ENCODE assay signal across 9 mouse cellular contexts in genomic region chrX:160935541-160935940, GRCm38 (mm10). TPM values are rescaled to one million over a fixed set of nuclear protein-coding genes. Genes with fewer than 3 reads are reported as not detected.
DNase-seq lines count a peak whose midpoint lies in the region; ATAC-seq and TF ChIP-seq lines count a peak whose summit lies in the region.
"Had no signal": no experiment of that assay in that cellular context is flagged by ENCODE, and none has a peak within 500 bp of the region (broad histone marks: within the 10 kb centered on the region; RNA-seq: fewer than 3 reads in every experiment).

No protein-coding gene starts in this region.

- H3K4me1 ChIP-seq in intestine, postnatal 0 days (replicated peaks; ENCODE audit: control insufficient read depth, insufficient read depth, low read length), result no peaks in the 10 kb centered on the region
- H3K4me1 ChIP-seq in intestine, embryonic 16.5 days (ENCODE audit: control insufficient read depth, insufficient read depth, low read length), result no peaks in the 10 kb centered on the region
- H3K4me1 ChIP-seq in ES-E14 (ENCODE audit: control insufficient read depth in 2 of 2, insufficient read depth in 2 of 2, low read length in 2 of 2, poor library complexity in 1 of 2), result no peaks in the 10 kb centered on the region
- no peaks in the 10 kb centered on the region for H3K4me1 ChIP-seq in lung, postnatal 0 days (ENCODE audit: insufficient read depth, low read depth, low read length)
- H3K4me1 ChIP-seq in hindbrain, embryonic 10.5 days (replicated peaks), result no peaks in the 10 kb centered on the region
- H3K4me1 ChIP-seq: forebrain, embryonic 12.5 days had no signal

- H3K27ac ChIP-seq in intestine, postnatal 0 days (ENCODE audit: low read depth, low read length), result no peak overlapping the region
- no peak overlapping the region for H3K27ac ChIP-seq in intestine, embryonic 16.5 days (ENCODE audit: low read length)
- H3K27ac ChIP-seq in ES-E14 (ENCODE audit: insufficient read depth, low read depth, low read length, poor library complexity, severe bottlenecking), result no peak overlapping the region
- H3K27ac ChIP-seq in lung, postnatal 0 days (ENCODE audit: low read length), result no peak overlapping the region
- H3K27ac ChIP-seq in hindbrain, embryonic 10.5 days, result no peak overlapping the region
- H3K27ac ChIP-seq: forebrain, embryonic 12.5 days had no signal

- no peak overlapping the region for H3K4me2 ChIP-seq in intestine, postnatal 0 days (replicated peaks; ENCODE audit: low read depth)
- no peak overlapping the region for H3K4me2 ChIP-seq in intestine, embryonic 16.5 days (ENCODE audit: low read depth, low read length)
- no peak overlapping the region for H3K4me2 ChIP-seq in lung, postnatal 0 days (replicated peaks; ENCODE audit: low read depth, low read length)
- H3K4me2 ChIP-seq: forebrain, embryonic 12.5 days had no signal

- TF ChIP-seq CTCF in intestine, postnatal 0 days (IDR thresholded peaks at IDR 0.05; ENCODE audit: low read depth), result peak; percentile 55
- TF ChIP-seq CTCF in lung, postnatal 0 days (IDR thresholded peaks at IDR 0.05), result peak; percentile 58

- no peak for TF ChIP-seq EP300 in lung, postnatal 0 days (IDR thresholded peaks at IDR 0.05)

- WGBS in intestine, postnatal 0 days, result 65% methylated on average over 1 of the region's 1 CpGs
- WGBS in intestine, embryonic 16.5 days, result 55% methylated on average over 1 of the region's 1 CpGs
- 71% methylated on average over 1 of the region's 1 CpGs for WGBS in lung, postnatal 0 days
- WGBS in hindbrain, embryonic 10.5 days, result 68% methylated on average over 1 of the region's 1 CpGs

- no peak overlapping the region for H3K4me3 ChIP-seq in intestine, postnatal 0 days (ENCODE audit: low read depth, low read length)
- no peak overlapping the region for H3K4me3 ChIP-seq in intestine, embryonic 16.5 days (ENCODE audit: low read length)
- H3K4me3 ChIP-seq in ES-E14 (ENCODE audit: insufficient read depth in 1 of 2, low read depth in 1 of 2, low read length in 2 of 2, poor library complexity in 1 of 2, severe bottlenecking in 1 of 2), result no peak overlapping the region
- H3K4me3 ChIP-seq in lung, postnatal 0 days (ENCODE audit: low read depth, low read length), result no peak overlapping the region
- no peak overlapping the region for H3K4me3 ChIP-seq in hindbrain, embryonic 10.5 days
- H3K4me3 ChIP-seq: forebrain, embryonic 12.5 days had no signal

- H3K9me3 ChIP-seq in intestine, postnatal 0 days (ENCODE audit: control insufficient read depth), result no peaks in the 10 kb centered on the region
- peaks cover 2% of the 10 kb centered on the region; the same call in 1 of the 2 replicates for H3K9me3 ChIP-seq in intestine, embryonic 16.5 days (ENCODE audit: control insufficient read depth, low read length)
- H3K9me3 ChIP-seq in ES-E14 (ENCODE audit: control insufficient read depth, insufficient read depth, low read depth, low read length), result no peaks in the 10 kb centered on the region
- no peaks in the 10 kb centered on the region for H3K9me3 ChIP-seq in lung, postnatal 0 days (ENCODE audit: low read length)
- H3K9me3 ChIP-seq in hindbrain, embryonic 10.5 days, result no peaks in the 10 kb centered on the region
- H3K9me3 ChIP-seq: forebrain, embryonic 12.5 days had no signal

- H3K36me3 ChIP-seq in intestine, postnatal 0 days (ENCODE audit: control insufficient read depth, insufficient read depth), result no peaks in the 10 kb centered on the region
- H3K36me3 ChIP-seq in intestine, embryonic 16.5 days (ENCODE audit: control insufficient read depth, insufficient read depth, low read length), result no peaks in the 10 kb centered on the region
- no peaks in the 10 kb centered on the region for H3K36me3 ChIP-seq in ES-E14 (ENCODE audit: control insufficient read depth, insufficient read depth, low read length, poor library complexity, severe bottlenecking)
- no peaks in the 10 kb centered on the region for H3K36me3 ChIP-seq in lung, postnatal 0 days (ENCODE audit: insufficient read depth, low read length)
- no peaks in the 10 kb centered on the region for H3K36me3 ChIP-seq in hindbrain, embryonic 10.5 days
- H3K36me3 ChIP-seq: forebrain, embryonic 12.5 days had no signal

- H3K9ac ChIP-seq in intestine, postnatal 0 days (ENCODE audit: low read depth, low read length), result no peak overlapping the region
- no peak overlapping the region for H3K9ac ChIP-seq in intestine, embryonic 16.5 days (ENCODE audit: low read depth, low read length)
- H3K9ac ChIP-seq in ES-E14 (ENCODE audit: insufficient read depth, low read depth, low read length, poor library complexity, severe bottlenecking), result no peak overlapping the region
- no peak overlapping the region for H3K9ac ChIP-seq in lung, postnatal 0 days (replicated peaks; ENCODE audit: low read depth)
- H3K9ac ChIP-seq: forebrain, embryonic 12.5 days had no signal

- ATAC-seq in intestine, postnatal 0 days, result no peak
- ATAC-seq in intestine, embryonic 16.5 days, result no peak
- no peak for ATAC-seq in lung, postnatal 0 days

- H3K27me3 ChIP-seq in intestine, postnatal 0 days (replicated peaks; ENCODE audit: control insufficient read depth, insufficient read depth, low read length), result no peaks in the 10 kb centered on the region
- no peaks in the 10 kb centered on the region for H3K27me3 ChIP-seq in intestine, embryonic 16.5 days (replicated peaks; ENCODE audit: control insufficient read depth, insufficient read depth, low read length)
- H3K27me3 ChIP-seq in lung, postnatal 0 days (replicated peaks; ENCODE audit: insufficient read depth, low read length), result no peaks in the 10 kb centered on the region
- H3K27me3 ChIP-seq in hindbrain, embryonic 10.5 days (ENCODE audit: insufficient read depth, poor library complexity, severe bottlenecking), result peaks cover 50% of the 10 kb centered on the region

- DNase-seq in ES-E14 (ENCODE audit: low read depth, low spot score), result peak; percentile 6
- DNase-seq in cerebellum, adult 11-12 months, result peak; percentile 46
- DNase-seq in lung, postnatal 0 days (ENCODE audit: low spot score), result peak; percentile 6
- no peak for DNase-seq in frontal cortex, postnatal 14 days (ENCODE audit: low spot score in 2 of 2)
- DNase-seq in hindbrain, embryonic 10.5 days (ENCODE audit: low spot score), result no peak
- DNase-seq in MN1 (ENCODE audit: low spot score), result no peak

- in situ Hi-C loops in ES-E14 (cut with MboI; ENCODE audit: low sequenced_read_pairs in 2 of 2, unreplicated experiment in 2 of 2), result no loop called here

TF ChIP-seq in ES-E14, 5 proteins besides CTCF, POLR2A, EP300 and RAD21:
- TF ChIP-seq ZNF384 (IDR thresholded peaks at IDR 0.05; ENCODE audit: low read depth, low read length) (no peak), MAFK (IDR thresholded peaks at IDR 0.05; ENCODE audit: insufficient read depth, low read depth, low read length) (no peak), ZC3H11A (IDR thresholded peaks at IDR 0.05; ENCODE audit: borderline replicate concordance, low read depth, low read length) (no peak), CHD2 (IDR thresholded peaks at IDR 0.05; ENCODE audit: low read depth, low read length) (no peak), HCFC1 (IDR thresholded peaks at IDR 0.05; ENCODE audit: borderline replicate concordance, insufficient read depth, low read length) (no peak)

RNA-seq across cellular contexts. Expression of gene Gja6, which starts 28.7 kb away (rescaled TPM):
- polyA plus RNA-seq in intestine, postnatal 0 days (2015; fragmentation: Nextera tagmentation; extraction: Ambion mirVana), result 0.09 and 0.29 TPM in 2 replicates
- 0.10 and 0.11 TPM in 2 replicates for polyA plus RNA-seq in intestine, embryonic 16.5 days (2015; fragmentation: Nextera tagmentation; extraction: Ambion mirVana)
- 0.11 and 0.58 TPM in 2 replicates for total RNA-seq in ES-E14 (2012; rRNA removed)
- 0.20 and 0.45 TPM in 2 replicates for polyA plus RNA-seq in lung, postnatal 0 days (2015; fragmentation: Nextera tagmentation; extraction: Ambion mirVana)
- 0.14 and 0.15 TPM in 2 replicates for polyA plus RNA-seq in hindbrain, embryonic 10.5 days (2016; fragmentation: Nextera tagmentation; extraction: Ambion mirVana)

RNA-seq across cellular contexts. Expression of gene Cdkl5, which starts 59.0 kb away (rescaled TPM):
- polyA plus RNA-seq in intestine, postnatal 0 days (2015; fragmentation: Nextera tagmentation; extraction: Ambion mirVana), result 0.66 and 0.80 TPM in 2 replicates
- polyA plus RNA-seq in intestine, embryonic 16.5 days (2015; fragmentation: Nextera tagmentation; extraction: Ambion mirVana), result 1.4 and 1.5 TPM in 2 replicates
- 4.0 and 4.3 TPM in 2 replicates for total RNA-seq in ES-E14 (2012; rRNA removed)
- polyA plus RNA-seq in lung, postnatal 0 days (2015; fragmentation: Nextera tagmentation; extraction: Ambion mirVana), result 3.3 and 4.9 TPM in 2 replicates
- polyA plus RNA-seq in hindbrain, embryonic 10.5 days (2016; fragmentation: Nextera tagmentation; extraction: Ambion mirVana), result 2.2 and 2.3 TPM in 2 replicates

Comparison
In these comparisons a context has a peak if more than half of its experiments do, and no peak if none do; other contexts are left out.
1. DNase-seq: peak in ES-E14 (single experiment), cerebellum, adult 11-12 months (single experiment) and lung, postnatal 0 days (single experiment); none in frontal cortex, postnatal 14 days (0 of 2), hindbrain, embryonic 10.5 days (single experiment) and MN1 (single experiment).